Mouse (Mus musculus) midbrain, embryonic 14.5 days (tissue): Measurements from ENCODE around the gene Morn3. TPM values are rescaled to one million over a fixed set of nuclear protein-coding genes. Genes with fewer than 3 reads are reported as not detected.

Source experiments
- ATAC-seq: fragments of 200-750 bp; cut with Nextera tagmentation; 2 replicates; pipeline ENCODE4 v1.8.0; 2017; ENCODE audit warnings: moderate number of reproducible peaks, moderate library complexity; ENCODE audit not compliant: low FRiP score, low TSS enrichment
- DNase-seq: peaks from one replicate; pipeline ENCODE4 v3.0.0-alpha.2; 2015
- H3K27ac ChIP-seq: fragments of 300-500 bp; sonication (generic); replicated peaks from 2 replicates; pipeline ENCODE4 v1.5.1; 2014; ENCODE audit warnings: mild to moderate bottlenecking, low read depth, low read length, moderate library complexity
- H3K27me3 ChIP-seq: fragments of 300-500 bp; sonication (generic); 2 replicates; pipeline ENCODE4 v1.6.1; 2014; ENCODE audit warnings: low read length, control low read depth, mixed read lengths; ENCODE audit not compliant: control insufficient read depth, insufficient read depth
- H3K36me3 ChIP-seq: fragments of 300-500 bp; sonication (generic); 2 replicates; pipeline ENCODE4 v1.6.1; 2014; ENCODE audit warnings: low read length, control low read depth; ENCODE audit not compliant: control insufficient read depth, insufficient read depth
- H3K4me1 ChIP-seq: fragments of 300-500 bp; sonication (generic); 2 replicates; pipeline ENCODE4 v1.6.1; 2014; ENCODE audit warnings: mild to moderate bottlenecking, antibody characterized with exemption, low read length, control low read depth; ENCODE audit not compliant: control insufficient read depth, insufficient read depth
- H3K4me2 ChIP-seq: fragments of 300-500 bp; sonication (generic); 2 replicates; pipeline ENCODE4 v1.6.1; 2014; ENCODE audit warnings: mild to moderate bottlenecking, low read length, moderate library complexity
- H3K4me3 ChIP-seq: fragments of 300-500 bp; sonication (generic); replicated peaks from 2 replicates; pipeline ENCODE4 v1.5.1; 2014; ENCODE audit warnings: low read depth, low read length
- H3K9ac ChIP-seq: fragments of 300-500 bp; sonication (generic); replicated peaks from 2 replicates; pipeline ENCODE4 v1.6.1; 2014; ENCODE audit warnings: mild to moderate bottlenecking, low read length, moderate library complexity
- H3K9me3 ChIP-seq: fragments of 300-500 bp; sonication (generic); 2 replicates; pipeline ENCODE4 v1.6.1; 2016; ENCODE audit warnings: low read length, control low read depth, mixed read lengths; ENCODE audit not compliant: control insufficient read depth
- WGBS: fragments of 180-500 bp; shearing (Covaris S2); extraction: QIAGEN DNeasy Blood & Tissue Kit; methylation state at CpG from one replicate; pipeline ENCODE4 v1.1.7; 2014; 5-methylcytosine and 5-hydroxymethylcytosine counted together
- polyA plus RNA-seq: library from polyadenylated mRNA; unstranded; fragments of >200 nt; fragmentation: Nextera tagmentation; extraction: Ambion mirVana; gene quantifications from 2 replicates; pipeline ENCODE4 v1.2.1, GENCODE M21; 2014

The Morn3 gene
- polyA plus RNA-seq, 1 experiment from 2014 or later, result not detected

DNA sequence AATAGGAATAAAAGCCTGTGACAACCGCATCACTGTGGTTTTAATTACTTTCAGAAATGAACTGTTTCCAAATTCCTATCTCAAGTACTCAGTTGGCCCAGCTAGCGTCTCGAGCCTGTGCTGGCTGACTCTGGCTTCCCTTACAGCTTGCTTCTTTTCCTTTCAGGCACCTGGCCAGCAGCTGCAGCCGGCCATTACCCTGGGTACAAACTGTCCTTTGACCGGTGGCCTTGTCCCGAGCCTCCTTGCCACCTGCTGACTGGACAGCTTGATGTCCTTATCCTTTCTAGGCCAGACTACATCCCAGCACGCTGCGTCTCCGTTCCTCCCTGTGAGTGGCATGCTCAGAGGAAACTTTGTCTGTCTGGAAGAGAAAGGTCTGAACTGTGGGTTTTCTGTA is 4.1 kb upstream of the Morn3 start:
- H3K27ac ChIP-seq, result no peak overlapping the region
- no peak overlapping the region for H3K4me2 ChIP-seq
- H3K9ac ChIP-seq, result no peak overlapping the region
- H3K4me1 ChIP-seq, result no peaks in the 10 kb centered on the region
- ATAC-seq (no peak), DNase-seq (no peak)
- no peaks in the 10 kb centered on the region for H3K27me3 ChIP-seq
- H3K36me3 ChIP-seq, result no peaks in the 10 kb centered on the region
- no peaks in the 10 kb centered on the region for H3K9me3 ChIP-seq
- no peak overlapping the region for H3K4me3 ChIP-seq
- 82% methylated on average over 9 of the region's 9 CpGs for WGBS

DNA sequence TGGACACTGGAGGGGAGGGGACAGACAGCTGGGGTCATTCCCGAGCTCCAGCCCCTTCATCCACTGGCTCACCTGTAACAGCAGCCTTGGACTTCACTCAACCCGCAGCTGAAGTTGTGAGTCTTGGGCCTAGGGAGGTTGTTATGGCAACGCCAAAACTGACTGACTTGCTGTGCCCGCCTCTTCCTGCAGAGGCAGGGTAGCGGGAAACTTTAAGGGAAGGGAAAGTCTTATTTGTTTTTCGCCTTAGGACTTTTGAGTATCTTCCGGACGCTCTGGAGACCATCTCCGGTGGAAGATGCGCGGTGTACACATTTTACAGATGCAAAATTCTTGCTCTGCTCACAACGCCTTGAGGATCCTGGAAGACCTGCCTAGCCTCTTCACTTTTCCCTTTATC is 2.5 kb upstream of the Morn3 start:
- no peak overlapping the region for H3K9ac ChIP-seq
- H3K36me3 ChIP-seq, result no peaks in the 10 kb centered on the region
- peak overlapping the region; percentile 19 for H3K4me2 ChIP-seq
- no peak overlapping the region for H3K27ac ChIP-seq
- ATAC-seq, result no peak
- DNase-seq, result peak; percentile 70
- H3K4me1 ChIP-seq, result no peaks in the 10 kb centered on the region
- H3K27me3 ChIP-seq, result no peaks in the 10 kb centered on the region
- no peak overlapping the region for H3K4me3 ChIP-seq
- under 1% methylated on average over 12 of the region's 12 CpGs for WGBS
- no peaks in the 10 kb centered on the region for H3K9me3 ChIP-seq

DNA sequence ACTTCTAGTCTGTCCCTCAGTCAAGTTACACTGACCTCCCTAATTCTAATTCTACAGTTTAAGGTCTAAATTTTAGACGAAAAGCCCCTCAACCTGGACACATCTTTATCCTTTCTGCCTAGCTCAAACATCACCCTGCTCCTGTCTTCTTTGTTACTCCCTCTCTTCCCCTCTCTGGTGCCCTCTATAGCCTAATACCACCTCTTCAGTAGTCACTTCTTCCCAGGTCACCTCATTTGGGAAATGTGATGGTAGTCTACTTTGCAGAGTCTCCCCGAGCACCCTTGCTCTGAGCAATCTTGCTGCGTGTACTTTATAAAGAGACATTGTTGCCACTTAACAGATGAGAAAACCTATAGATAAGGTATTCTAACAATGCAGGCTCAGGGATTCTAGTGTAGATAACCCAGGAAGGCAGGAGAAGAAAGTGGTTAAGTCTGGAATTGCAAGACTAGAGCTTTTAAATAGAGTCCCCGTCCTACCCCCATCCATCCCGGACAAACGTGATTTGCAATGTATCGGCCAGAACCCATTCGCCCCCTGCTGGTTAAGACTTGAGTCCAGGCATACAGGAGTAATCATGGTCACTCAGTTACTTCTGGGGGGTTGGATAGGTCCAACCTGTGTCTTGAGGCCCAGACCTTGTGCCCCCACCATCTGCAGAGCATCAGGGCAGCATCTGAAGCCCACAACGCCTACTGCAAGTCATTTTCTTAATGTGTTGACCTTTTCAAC is 1.1 kb downstream of the Morn3 start:
- no peaks in the 10 kb centered on the region for H3K27me3 ChIP-seq
- peak; percentile 85 for DNase-seq
- no peaks in the 10 kb centered on the region for H3K9me3 ChIP-seq
- H3K4me2 ChIP-seq, result no peak overlapping the region
- no peak overlapping the region for H3K27ac ChIP-seq
- H3K4me1 ChIP-seq, result no peaks in the 10 kb centered on the region
- 38% methylated on average over 9 of the region's 9 CpGs for WGBS
- H3K9ac ChIP-seq, result no peak overlapping the region
- ATAC-seq, result no peak
- H3K4me3 ChIP-seq, result no peak overlapping the region
- no peaks in the 10 kb centered on the region for H3K36me3 ChIP-seq

DNA sequence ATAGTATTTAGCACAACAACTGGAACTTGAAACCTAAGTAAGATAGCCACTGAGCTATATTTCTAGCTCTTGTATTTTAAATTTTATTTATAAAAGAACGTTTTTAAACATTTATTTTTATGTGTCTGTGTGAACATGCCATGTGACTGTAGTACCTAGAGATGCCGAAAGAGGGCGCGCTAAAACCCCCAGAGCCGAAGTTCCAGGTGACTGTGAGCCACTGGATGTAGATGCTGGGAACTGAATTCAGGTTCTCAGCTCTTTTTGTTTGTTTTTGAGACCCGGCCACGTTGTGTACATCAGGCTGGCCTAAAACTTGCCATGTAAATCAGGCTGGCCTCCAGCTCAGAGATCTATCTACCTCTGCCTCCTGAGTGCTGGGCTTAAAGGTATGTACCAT is 3.0 kb downstream of the Morn3 start:
- Histone ChIP-seq H3K4me3 (no peak overlapping the region), H3K27me3 (no peaks in the 10 kb centered on the region), H3K9ac (no peak overlapping the region), H3K36me3 (no peaks in the 10 kb centered on the region), H3K9me3 (no peaks in the 10 kb centered on the region), H3K27ac (no peak overlapping the region), H3K4me1 (no peaks in the 10 kb centered on the region), H3K4me2 (no peak overlapping the region)
- ATAC-seq, result no peak
- 18% methylated on average over 7 of the region's 7 CpGs for WGBS
- DNase-seq, result peak; percentile 35

DNA sequence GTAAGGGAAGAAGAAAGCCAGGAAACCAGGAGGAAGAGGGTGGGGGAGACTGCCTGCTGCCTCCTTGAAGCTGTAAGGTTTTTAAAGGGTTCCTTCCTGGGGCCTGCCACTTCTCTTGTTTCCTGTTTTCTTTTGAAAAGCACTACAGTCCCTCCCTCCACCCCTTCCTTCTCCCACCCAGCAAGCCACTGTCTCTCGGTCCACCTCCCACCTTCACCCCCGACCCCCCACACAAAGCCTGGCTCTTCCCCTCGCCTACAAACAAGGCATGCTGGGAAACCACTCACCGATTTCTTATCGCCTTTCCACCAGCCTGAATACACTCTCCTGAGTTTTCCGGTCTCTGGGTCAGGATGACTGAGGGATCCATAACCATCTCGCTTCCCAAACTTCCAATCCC is 6.0 kb downstream of the Morn3 start:
- H3K27me3 ChIP-seq, result no peaks in the 10 kb centered on the region
- no peaks in the 10 kb centered on the region for H3K36me3 ChIP-seq
- H3K4me2 ChIP-seq, result no peak overlapping the region
- H3K4me3 ChIP-seq, result no peak overlapping the region
- no peak overlapping the region for H3K27ac ChIP-seq
- H3K4me1 ChIP-seq, result no peaks in the 10 kb centered on the region
- ATAC-seq, result no peak
- DNase-seq, result no peak
- WGBS, result 67% methylated on average over 7 of the region's 7 CpGs
- no peaks in the 10 kb centered on the region for H3K9me3 ChIP-seq
- no peak overlapping the region for H3K9ac ChIP-seq

DNA sequence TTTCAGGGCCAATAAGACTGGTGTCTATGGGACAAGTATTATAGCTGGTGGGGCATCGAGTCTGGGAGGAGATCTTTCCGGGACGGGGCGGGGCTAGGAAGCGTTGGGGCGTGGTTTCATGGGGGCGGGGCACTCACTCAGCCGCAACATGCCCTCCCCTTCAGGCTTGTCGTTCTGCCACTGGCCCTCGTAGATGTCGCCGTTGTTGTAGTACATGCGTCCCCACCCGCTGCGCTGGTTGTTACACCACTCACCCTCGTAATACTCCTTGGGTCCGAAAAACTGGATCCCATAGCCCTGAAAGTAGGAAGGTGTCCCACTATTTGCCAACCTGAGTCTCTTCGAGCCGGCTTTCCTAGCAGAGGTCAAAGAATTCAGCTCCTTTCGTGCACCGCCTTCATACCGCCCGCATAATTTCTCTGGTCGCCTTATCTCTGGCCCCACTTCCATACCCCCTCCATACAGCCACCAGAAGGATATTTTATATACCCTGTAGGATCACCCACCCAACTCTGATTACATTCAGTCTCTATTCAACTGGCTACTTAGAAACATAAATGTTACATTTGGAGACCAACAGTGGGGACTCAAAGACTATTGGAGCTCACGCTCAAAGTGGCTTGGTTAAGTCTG is 7.6 kb downstream of the Morn3 start:
- 3% methylated on average over 25 of the region's 25 CpGs for WGBS
- peak overlapping the region; percentile 13; the same call in 1 of the 2 replicates for H3K4me3 ChIP-seq
- DNase-seq, result peak; percentile 34
- H3K27me3 ChIP-seq, result no peaks in the 10 kb centered on the region
- no peaks in the 10 kb centered on the region for H3K4me1 ChIP-seq
- no peaks in the 10 kb centered on the region for H3K9me3 ChIP-seq
- 0 out of 2 replicates have a peak overlapping the region, but pooled peaks have one; percentile 23 for H3K9ac ChIP-seq
- ATAC-seq, result no peak
- peak overlapping the region; percentile 47 for H3K4me2 ChIP-seq
- H3K27ac ChIP-seq, result no peak overlapping the region
- H3K36me3 ChIP-seq, result no peaks in the 10 kb centered on the region

DNA sequence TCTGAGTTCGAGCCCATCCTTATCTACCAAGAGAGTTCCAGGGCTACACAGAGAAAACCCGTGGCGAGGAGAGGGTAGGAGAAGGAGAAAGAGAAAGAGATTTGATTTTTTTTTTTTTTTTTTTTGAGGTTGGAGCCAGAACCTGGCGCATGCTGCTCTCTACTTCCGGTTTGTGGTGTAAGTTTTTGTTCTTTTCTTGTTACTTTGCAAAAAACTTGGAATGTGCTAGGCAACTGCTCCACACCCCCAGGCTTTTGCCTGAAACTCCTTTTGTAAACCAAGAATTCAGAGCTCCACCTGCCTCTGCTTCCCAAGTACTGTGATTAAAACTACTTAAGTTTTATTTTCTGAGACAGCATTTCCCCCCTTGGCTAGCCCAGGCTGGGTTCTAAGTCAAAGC is 8.7 kb downstream of the Morn3 start:
- H3K4me2 ChIP-seq, result no peak overlapping the region
- H3K4me1 ChIP-seq, result no peaks in the 10 kb centered on the region
- H3K27me3 ChIP-seq, result no peaks in the 10 kb centered on the region
- no peak overlapping the region for H3K4me3 ChIP-seq
- H3K9ac ChIP-seq, result no peak overlapping the region
- no peaks in the 10 kb centered on the region for H3K36me3 ChIP-seq
- ATAC-seq (no peak), DNase-seq (no peak)
- 90% methylated on average over 5 of the region's 5 CpGs for WGBS
- H3K9me3 ChIP-seq, result no peaks in the 10 kb centered on the region
- H3K27ac ChIP-seq, result no peak overlapping the region

DNA sequence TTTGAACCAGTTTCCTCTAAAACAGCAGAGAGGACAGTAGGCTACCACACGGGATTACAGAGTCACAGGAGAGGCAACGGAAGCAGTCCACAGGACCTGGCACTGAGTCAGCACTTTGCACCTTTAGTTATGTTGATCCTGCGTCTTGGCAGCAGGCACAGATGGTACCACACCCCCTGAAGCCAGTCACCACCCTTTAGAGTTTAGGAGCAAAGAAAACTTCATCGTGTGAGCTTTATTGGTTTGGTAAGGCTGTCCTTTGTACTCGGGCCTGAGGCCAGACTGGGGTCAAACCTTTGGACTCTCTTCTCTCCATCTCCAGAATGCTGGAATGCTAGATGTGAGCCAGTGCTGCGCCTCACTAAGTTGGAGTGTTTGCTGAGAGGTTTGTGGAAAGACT is 11.3 kb downstream of the Morn3 start:
- DNase-seq, result no peak
- H3K4me2 ChIP-seq, result no peak overlapping the region
- WGBS, result 46% methylated on average over 6 of the region's 6 CpGs
- no peak overlapping the region for H3K9ac ChIP-seq
- no peaks in the 10 kb centered on the region for H3K4me1 ChIP-seq
- no peaks in the 10 kb centered on the region for H3K9me3 ChIP-seq
- no peak overlapping the region for H3K4me3 ChIP-seq
- no peaks in the 10 kb centered on the region for H3K36me3 ChIP-seq
- no peaks in the 10 kb centered on the region for H3K27me3 ChIP-seq
- H3K27ac ChIP-seq, result no peak overlapping the region
- ATAC-seq, result no peak

DNA sequence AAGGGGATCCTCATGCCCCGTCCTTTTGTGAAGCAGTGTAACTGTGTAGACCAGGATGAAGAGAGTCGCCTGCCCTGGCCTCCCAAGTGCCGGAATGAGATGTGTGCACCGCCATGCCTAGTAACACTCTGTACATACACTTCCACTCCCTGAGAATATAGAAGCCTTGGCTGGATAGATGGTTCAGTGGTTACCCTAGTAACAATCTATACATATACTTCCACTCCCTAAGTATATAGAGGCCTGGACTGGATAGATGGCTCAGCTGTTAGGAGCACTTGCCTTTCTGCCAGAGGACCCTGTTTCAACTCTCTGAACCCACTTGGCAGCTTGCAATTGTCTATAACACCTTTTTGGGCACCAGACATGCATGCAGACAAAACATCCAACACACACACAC is 11.7 kb downstream of the Morn3 start:
- no peaks in the 10 kb centered on the region for H3K9me3 ChIP-seq
- no peak overlapping the region for H3K9ac ChIP-seq
- H3K4me2 ChIP-seq, result no peak overlapping the region
- no peak overlapping the region for H3K4me3 ChIP-seq
- no peaks in the 10 kb centered on the region for H3K4me1 ChIP-seq
- no peaks in the 10 kb centered on the region for H3K27me3 ChIP-seq
- no peak overlapping the region for H3K27ac ChIP-seq
- H3K36me3 ChIP-seq, result no peaks in the 10 kb centered on the region
- DNase-seq (no peak), ATAC-seq (no peak)
- WGBS, result 80% methylated on average over 4 of the region's 4 CpGs
